Mouse (Mus musculus) B cell, adult 2 months (primary cell): ENCODE data around the gene Astl.
A peak's percentile ranks its signal among the peaks of the same experiment; 100 is the strongest.

Source experiments
- DNase-seq, 2 experiments: peaks; one replicate each; pipeline ENCODE4 v3.0.0; 2022

The Astl gene

DNA sequence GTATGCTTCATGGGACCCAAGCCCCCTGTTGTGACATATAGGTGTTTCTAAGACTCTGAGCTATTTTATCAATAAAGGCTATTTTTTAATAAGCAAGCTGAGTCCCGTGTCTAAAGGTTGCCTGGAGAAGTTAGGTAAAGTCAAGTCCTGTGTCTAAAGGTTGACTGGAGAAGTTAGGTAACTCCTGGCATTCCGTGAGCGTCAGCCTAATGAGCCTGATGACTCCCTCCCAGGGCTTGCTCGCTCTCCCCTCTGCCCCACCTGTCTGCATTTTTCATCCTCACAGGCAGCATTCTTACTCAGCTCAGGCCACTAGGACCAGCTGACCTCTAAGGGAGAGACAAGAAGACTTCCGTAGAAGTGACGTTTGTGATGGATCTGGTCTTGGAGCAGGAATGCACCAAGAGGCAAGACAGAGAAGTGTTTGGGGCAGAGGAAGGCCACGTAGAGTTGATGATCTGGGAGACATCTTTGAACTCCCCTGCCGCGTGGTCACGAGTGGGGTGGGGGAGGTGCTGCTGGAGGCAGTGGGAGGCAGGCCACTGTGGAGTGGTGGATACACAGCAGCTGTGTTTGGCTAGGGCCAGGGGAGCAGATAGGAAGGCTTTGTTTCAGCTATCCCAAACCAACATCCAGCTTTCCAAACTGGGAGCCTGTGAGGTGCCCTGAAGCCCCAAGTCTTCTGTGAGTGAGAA, 28.8 kb downstream of the Astl start:
- DNase-seq: no peak

GRCm38 (mm10) chr2:127369703-127370376, 31.4 kb downstream of the Astl start:
- no peak for DNase-seq

DNA sequence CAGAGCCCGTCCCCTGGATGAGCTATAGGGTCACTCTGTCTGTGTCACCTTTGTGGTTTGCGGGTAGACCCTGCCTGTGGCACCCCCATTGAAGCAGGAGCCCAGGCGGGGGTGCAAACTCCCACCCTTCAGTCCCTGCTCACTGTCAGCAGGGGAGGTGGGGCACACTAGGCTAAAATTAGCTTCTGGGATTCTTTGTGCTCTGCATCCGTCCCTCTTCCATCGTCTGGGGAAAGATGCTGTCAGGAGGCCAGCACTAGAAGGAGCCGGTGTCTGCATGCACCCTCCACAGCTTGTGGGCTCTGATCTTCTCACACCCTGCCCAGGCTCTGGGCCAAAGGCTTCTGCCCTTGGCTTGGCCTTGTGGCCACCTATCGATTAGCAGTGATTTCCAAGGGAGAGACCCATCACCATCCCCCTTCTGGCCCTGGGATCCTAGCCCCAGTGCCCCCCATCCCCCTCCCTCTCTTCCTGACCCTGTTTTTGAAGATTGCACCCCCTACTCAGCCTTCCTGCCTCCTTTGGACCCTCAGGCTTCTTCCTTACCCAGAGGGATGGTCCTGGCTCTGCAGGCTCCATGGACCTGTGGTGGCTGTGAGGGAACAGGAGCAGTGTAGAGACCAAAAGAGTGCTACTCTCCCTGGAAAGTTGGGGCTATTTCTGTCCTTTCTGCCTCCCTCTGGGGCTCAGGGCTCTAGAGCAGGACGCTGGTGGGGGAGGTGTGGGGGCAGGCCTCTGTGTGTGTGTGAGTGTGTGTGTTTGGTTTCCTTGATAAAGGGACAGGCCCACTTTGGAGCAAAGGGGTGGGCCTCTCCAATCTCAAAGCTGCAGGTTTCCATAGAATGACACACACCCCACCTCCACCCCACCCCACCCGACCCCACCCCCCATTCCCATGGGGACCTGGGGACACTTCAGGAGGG, 32.4 kb downstream of the Astl start:
- DNase-seq: no peak

- DNase-seq: no peak
Measured at GRCm38 (mm10) chr2:127371484-127371861, 33.0 kb downstream of the Astl start.

DNA sequence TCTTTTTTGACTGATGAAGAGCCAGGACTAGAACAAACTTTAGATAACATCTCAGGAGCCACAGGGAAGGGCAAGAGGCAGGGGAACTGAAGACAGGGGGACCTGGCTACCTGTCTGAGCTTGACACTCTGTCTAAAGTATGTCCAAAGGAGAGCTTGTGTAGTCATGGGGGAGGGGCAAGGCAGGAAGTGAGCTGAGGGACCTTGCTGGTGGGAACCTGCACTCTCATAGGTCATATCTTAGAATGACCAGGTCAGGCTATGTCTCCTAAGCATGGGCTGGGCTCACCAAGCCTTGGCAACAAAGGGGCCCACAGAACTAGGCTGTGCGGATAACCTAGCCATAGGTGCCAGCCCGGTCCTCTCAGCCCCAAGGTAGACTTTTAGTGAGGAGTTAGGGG, 33.6 kb downstream of the Astl start:
- DNase-seq: no peak

DNA sequence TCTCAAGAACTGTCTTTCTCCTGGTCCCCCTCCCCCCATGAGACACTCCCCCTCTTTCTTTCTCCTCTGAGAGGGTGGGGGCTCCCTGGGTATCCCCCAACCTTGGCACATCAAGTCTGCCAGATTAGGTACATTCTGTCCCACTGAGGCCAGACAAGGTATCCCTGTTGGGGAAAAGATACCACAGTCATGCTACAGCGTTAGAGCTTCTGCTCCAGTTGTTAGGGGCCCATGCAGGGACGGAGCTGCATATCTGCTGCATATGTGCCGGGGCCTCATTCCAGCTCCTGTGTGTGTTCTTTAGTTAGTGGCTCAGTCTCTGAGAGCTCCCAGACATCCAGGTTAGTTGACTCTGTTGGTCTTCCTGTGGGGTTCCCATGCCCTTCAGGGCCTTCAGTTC, 35.7 kb downstream of the Astl start:
- no peak for DNase-seq

DNA sequence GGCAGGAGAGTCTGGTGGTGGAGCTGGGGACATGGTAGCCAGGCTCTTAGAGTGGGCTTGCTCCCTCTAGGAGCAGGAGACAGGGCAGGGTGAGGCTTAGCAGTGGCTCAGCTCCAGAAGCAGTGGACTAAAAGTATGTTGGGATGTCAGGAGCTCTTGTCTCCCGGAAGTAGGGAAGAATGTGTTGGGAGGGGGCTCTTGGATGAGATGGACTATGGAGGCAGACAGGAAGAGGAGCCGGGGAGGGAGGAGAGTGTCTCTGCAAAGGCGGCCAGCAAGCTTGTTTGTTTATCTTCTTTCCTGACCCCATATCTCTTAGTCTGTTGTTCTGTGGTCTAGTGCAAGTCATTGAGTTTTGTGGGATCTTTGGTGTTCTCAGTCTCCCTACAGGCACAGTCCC, 36.6 kb downstream of the Astl start:
- DNase-seq: no peak

DNA sequence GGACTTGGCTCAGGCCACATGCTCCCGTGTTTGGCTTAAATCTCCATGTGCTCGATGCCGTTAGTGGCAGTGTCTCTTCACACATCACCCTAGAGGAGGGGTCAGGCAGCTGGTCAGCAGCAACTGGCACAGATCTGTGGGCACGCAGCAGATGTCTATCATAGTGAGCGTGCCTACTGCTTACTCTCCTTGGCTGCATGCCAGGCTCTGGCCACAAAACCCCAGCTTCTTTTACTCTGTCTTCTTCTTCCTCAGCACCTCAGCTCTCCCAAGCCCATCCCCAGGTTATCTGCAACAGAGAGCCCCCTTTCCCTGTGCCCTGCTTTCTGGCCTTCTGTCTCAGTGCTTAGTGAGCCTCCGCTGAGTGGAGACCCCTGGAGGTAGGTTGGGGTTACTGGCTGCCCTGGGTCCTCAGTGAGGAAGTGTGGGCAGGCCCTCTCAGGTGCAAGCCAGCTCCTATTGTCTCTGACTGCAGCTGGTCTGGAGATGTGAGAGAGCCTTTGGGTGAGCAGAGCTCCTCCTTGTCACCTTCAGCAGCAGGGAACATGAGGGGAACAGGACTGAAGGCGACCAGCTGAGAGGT, 37.4 kb downstream of the Astl start:
- peak; percentile 53 to 55 for DNase-seq

- DNase-seq: no peak
Measured at GRCm38 (mm10) chr2:127376423-127377051, 38.1 kb downstream of the Astl start.

DNA sequence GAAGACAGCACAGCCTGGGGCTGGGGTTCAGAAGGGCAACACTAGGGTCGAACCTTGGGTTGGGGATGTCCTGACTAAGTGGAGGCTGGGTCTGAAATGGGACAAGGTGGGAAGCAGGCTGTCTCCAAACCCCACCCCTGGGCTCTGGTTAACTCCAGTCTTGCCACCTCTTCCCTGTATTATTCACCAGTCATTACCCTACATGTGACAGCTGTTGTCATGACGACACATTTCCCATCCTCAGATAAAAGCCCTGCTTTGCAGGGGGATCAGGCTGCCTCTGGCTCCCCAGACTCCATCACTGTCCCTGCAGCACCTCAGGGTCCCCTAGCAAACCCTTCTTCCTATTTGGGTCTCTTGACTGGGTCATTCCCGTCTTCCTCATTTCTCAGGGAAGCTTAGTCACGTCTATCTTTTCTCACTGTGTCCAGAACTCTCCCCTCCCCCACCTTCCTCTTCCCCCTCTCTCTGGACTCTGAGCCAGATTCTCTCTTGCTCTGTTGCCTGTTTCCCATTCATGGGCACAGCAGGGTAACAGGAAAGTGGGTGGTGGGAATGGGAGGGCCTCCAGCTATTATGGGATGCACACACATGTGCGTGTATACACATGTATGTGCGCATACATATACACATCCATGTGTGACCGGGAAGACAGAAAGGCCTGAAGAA, 39.6 kb downstream of the Astl start:
- DNase-seq: no peak

- no peak for DNase-seq
Measured at GRCm38 (mm10) chr2:127378611-127378990, 40.2 kb downstream of the Astl start.

DNA sequence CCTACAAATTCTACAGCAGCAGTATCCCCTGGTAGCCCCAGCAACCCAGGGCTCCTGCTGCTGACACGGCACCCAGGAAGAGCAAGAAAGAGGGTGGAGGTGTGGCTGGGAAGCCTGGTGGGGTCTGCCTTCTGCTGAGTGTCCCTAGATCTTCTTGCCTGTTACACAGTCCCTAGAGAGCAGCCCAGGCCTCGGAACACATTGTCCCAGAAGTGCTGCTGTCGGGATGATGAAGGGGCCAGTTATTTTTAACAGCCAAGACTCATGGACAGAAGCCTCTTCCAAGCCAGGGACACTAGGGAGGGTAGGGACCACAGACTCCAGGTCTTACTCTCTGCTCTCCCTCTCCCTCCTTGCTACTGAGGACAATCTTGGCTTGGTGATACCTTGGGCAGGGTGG, 40.8 kb downstream of the Astl start:
- no peak for DNase-seq

- no peak for DNase-seq
Measured at GRCm38 (mm10) chr2:127383881-127384280, 45.4 kb downstream of the Astl start.

GRCm38 (mm10) chr2:127387521-127387920, 49.1 kb downstream of the Astl start:
- no peak for DNase-seq

GRCm38 (mm10) chr2:127390352-127390751, 51.9 kb downstream of the Astl start:
- DNase-seq: no peak

DNA sequence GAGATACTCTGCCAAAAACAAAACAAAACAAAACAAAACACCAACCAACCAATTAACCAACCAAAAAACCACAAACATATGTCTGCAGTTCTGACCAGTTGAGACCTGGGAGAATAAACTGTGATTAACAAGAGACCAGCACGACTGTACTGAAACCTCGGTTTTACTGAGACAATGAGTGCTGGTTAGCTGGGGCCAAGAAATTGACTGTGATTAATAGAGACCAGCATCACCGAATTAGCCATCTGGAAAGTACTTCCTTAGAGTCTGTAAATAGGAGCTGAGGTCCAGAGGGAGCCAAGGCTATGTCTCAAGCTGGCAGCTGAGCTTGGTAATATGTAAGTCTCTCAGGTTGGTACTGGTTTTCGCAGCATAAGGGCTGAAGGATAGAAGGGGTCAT, 52.4 kb downstream of the Astl start:
- DNase-seq: no peak

- no peak for DNase-seq
Measured at GRCm38 (mm10) chr2:127391323-127391722, 52.9 kb downstream of the Astl start.

- no peak for DNase-seq
Measured at GRCm38 (mm10) chr2:127394606-127395161, 56.2 kb downstream of the Astl start.

- no peak for DNase-seq
Measured at GRCm38 (mm10) chr2:127398738-127399137, 60.3 kb downstream of the Astl start.
